Mouse (Mus musculus): ENCODE measurements around the gene Il21. TPM values are rescaled to one million over a fixed set of nuclear protein-coding genes. Genes with fewer than 3 reads are reported as not detected.
A peak's percentile ranks its signal among the peaks of the same experiment; 100 is the strongest.

Gene Il21
- total and polyA plus RNA-seq, 3 experiments = not detected

GRCm38 (mm10) chr3:37180039-37180743 is 52.2 kb downstream of the Il21 start:
- no peak overlapping the region for H3K27ac ChIP-seq (ENCODE audit: insufficient read depth, low read depth)
- TF ChIP-seq USF1 (IDR thresholded peaks at IDR 0.05; ENCODE audit: low read depth, low read length) (no peak), MXI1 (IDR thresholded peaks at IDR 0.05; ENCODE audit: low read depth, low read length) (no peak), ZKSCAN1 (IDR thresholded peaks at IDR 0.05; ENCODE audit: borderline replicate concordance, low read depth, low read length) (peak; percentile 88), SMC3 (IDR thresholded peaks at IDR 0.05; ENCODE audit: low read depth, low read length) (peak; percentile 32; the same call in 1 of the 2 replicates), CHD1 (IDR thresholded peaks at IDR 0.05; ENCODE audit: low read depth, low read length) (no peak), E2F4 (IDR thresholded peaks at IDR 0.05; ENCODE audit: insufficient replicate concordance, low read depth, low read length) (no peak), MAFK (IDR thresholded peaks at IDR 0.05; ENCODE audit: insufficient replicate concordance, low read length) (no peak), TBP (conservative IDR thresholded peaks at IDR 0.05; ENCODE audit: low read depth, low read length) (no peak), CTCF (conservative IDR thresholded peaks at IDR 0.05 in 1 of 2, IDR thresholded peaks at IDR 0.05 in 1 of 2; ENCODE audit: low read depth in 2 of 2, low read length in 2 of 2) (peak; percentile 62 to 67), NRF1 (IDR thresholded peaks at IDR 0.05; ENCODE audit: low read depth, low read length) (no peak), POLR2AphosphoS2 (IDR thresholded peaks at IDR 0.05; ENCODE audit: low read depth, low read length) (no peak), ZNF384 (IDR thresholded peaks at IDR 0.05; ENCODE audit: low read depth, low read length) (no peak)
- dilution Hi-C loops (cut with MboI; ENCODE audit: extremely low pct_ligation_motif_present, extremely low pct_unique_long_range_greater_than_20kb, low sequenced_read_pairs) = no loop called here
- H3K9ac ChIP-seq (ENCODE audit: insufficient read depth, low read depth) = no peak overlapping the region
- in situ Hi-C loops (cut with MboI; ENCODE audit: low pct_ligation_motif_present, low pct_unique_long_range_greater_than_20kb, low sequenced_read_pairs) = loop anchor here (25.0 kb wide), 1 partner anchor 343 kb away; no protein-coding TSS in a partner anchor
- peaks cover 3 to 6% of the 10 kb centered on the region in 2 experiments; a peak in 2 of 4 replicates for H3K4me1 ChIP-seq (ENCODE audit: control insufficient read depth in 1 of 2, insufficient read depth in 2 of 2)
- H3K4me3 ChIP-seq (replicated peaks in 1 of 3; ENCODE audit: low read depth in 2 of 3, low read length in 2 of 3, poor library complexity in 1 of 3) = no peak overlapping the region
- H3K79me2 ChIP-seq (replicated peaks; ENCODE audit: control insufficient read depth, extremely low read depth, insufficient read depth, poor library complexity, severe bottlenecking) = no peaks in the 10 kb centered on the region
- peaks cover 2% of the 10 kb centered on the region for H3K9me3 ChIP-seq (replicated peaks; ENCODE audit: low read length)
- H3K36me3 ChIP-seq (replicated peaks in 1 of 2; ENCODE audit: control insufficient read depth in 1 of 2, insufficient read depth in 1 of 2, low read length in 1 of 2) = no peaks in the 10 kb centered on the region
- H3K4me2 ChIP-seq (ENCODE audit: insufficient read depth, low read depth, poor library complexity, severe bottlenecking) = no peak overlapping the region; the same call in 1 of the 2 replicates
- peak; percentile 57 for DNase-seq (ENCODE audit: extremely low read depth)
- no peaks in the 10 kb centered on the region for H3K27me3 ChIP-seq (replicated peaks)

GRCm38 (mm10) chr3:37179472-37179871 is 53.0 kb downstream of the Il21 start:
- no peak for DNase-seq (ENCODE audit: extremely low read depth)
- Histone ChIP-seq H3K4me3 (replicated peaks in 1 of 3; ENCODE audit: low read depth in 2 of 3, low read length in 2 of 3, poor library complexity in 1 of 3) (no peak overlapping the region), H3K36me3 (replicated peaks in 1 of 2; ENCODE audit: control insufficient read depth in 1 of 2, insufficient read depth in 1 of 2, low read length in 1 of 2) (no peaks in the 10 kb centered on the region), H3K79me2 (replicated peaks; ENCODE audit: control insufficient read depth, extremely low read depth, insufficient read depth, poor library complexity, severe bottlenecking) (no peaks in the 10 kb centered on the region), H3K27me3 (replicated peaks) (no peaks in the 10 kb centered on the region), H3K4me2 (ENCODE audit: insufficient read depth, low read depth, poor library complexity, severe bottlenecking) (no peak overlapping the region), H3K9ac (ENCODE audit: insufficient read depth, low read depth) (no peak overlapping the region), H3K27ac (ENCODE audit: insufficient read depth, low read depth) (no peak overlapping the region), H3K4me1 (ENCODE audit: control insufficient read depth in 1 of 2, insufficient read depth in 2 of 2) (peaks cover 3 to 6% of the 10 kb centered on the region in 2 experiments; a peak in 2 of 4 replicates), H3K9me3 (replicated peaks; ENCODE audit: low read length) (peaks cover 2% of the 10 kb centered on the region)
- in situ Hi-C loops (cut with MboI; ENCODE audit: low pct_ligation_motif_present, low pct_unique_long_range_greater_than_20kb, low sequenced_read_pairs) (loop anchor here (25.0 kb wide), 1 partner anchor 342 kb away; no protein-coding TSS in a partner anchor), dilution Hi-C loops (cut with MboI; ENCODE audit: extremely low pct_ligation_motif_present, extremely low pct_unique_long_range_greater_than_20kb, low sequenced_read_pairs) (no loop called here)
- no peak for TF ChIP-seq IRF4 (IDR thresholded peaks at IDR 0.05; ENCODE audit: low read depth, low read length)
- TF ChIP-seq MXI1 (IDR thresholded peaks at IDR 0.05; ENCODE audit: low read depth, low read length) = no peak
- no peak for TF ChIP-seq NELFE (IDR thresholded peaks at IDR 0.05; ENCODE audit: low read depth, low read length)
